Mouse (Mus musculus) cortical plate, adult 2 months (tissue): ENCODE measurements around the gene Mapk11. TPM values are rescaled to one million over a fixed set of nuclear protein-coding genes. Genes with fewer than 3 reads are reported as not detected.

Experiments
- H3K27ac ChIP-seq: fragments of 200-500 bp; 2 replicates; pipeline ENCODE4 v1.5.1; 2012; ENCODE audit warnings: low read length, control low read depth, inconsistent platforms; ENCODE audit not compliant: insufficient read depth
- H3K4me1 ChIP-seq: fragments of 200-500 bp; 2 replicates; pipeline ENCODE4 v1.6.1; 2011; ENCODE audit warnings: low read length; ENCODE audit not compliant: control insufficient read depth, insufficient read depth
- H3K4me3 ChIP-seq: fragments of 200-500 bp; 2 replicates; pipeline ENCODE4 v1.5.1; 2011; ENCODE audit warnings: mild to moderate bottlenecking, low read length, control low read depth; ENCODE audit not compliant: insufficient read depth
- CTCF ChIP-seq: fragments of 200-500 bp; IDR thresholded peaks from 2 replicates; pipeline ENCODE4 v1.5.1; 2011; ENCODE audit warnings: mild to moderate bottlenecking, control low read depth, low read length; ENCODE audit not compliant: insufficient read depth; ENCODE audit errors: extremely low read depth
- POLR2A ChIP-seq: fragments of 200-500 bp; IDR thresholded peaks from 2 replicates; pipeline ENCODE4 v1.6.1; 2011; ENCODE audit warnings: mild to moderate bottlenecking, low read length, control low read depth; ENCODE audit not compliant: insufficient read depth; ENCODE audit errors: extremely low read depth
- polyA plus RNA-seq: library from polyadenylated mRNA; depleted of rRNA; stranded (reverse); fragments of >200 nt; gene quantifications from 2 replicates; pipeline ENCODE4 v1.2.3, GENCODE M21; 2012

Gene Mapk11
- polyA plus RNA-seq, 1 experiment = 91.5 TPM

GRCm38 (mm10) chr15:89165478-89165877, 16.1 kb upstream of the Mapk11 start:
- no peak overlapping the region for H3K27ac ChIP-seq
- peaks cover 7% of the 10 kb centered on the region for H3K4me1 ChIP-seq
- no peak overlapping the region for H3K4me3 ChIP-seq
- TF ChIP-seq CTCF (no peak), POLR2A (no peak)

GRCm38 (mm10) chr15:89161397-89161796, 12.0 kb upstream of the Mapk11 start:
- Histone ChIP-seq H3K4me3 (no peak overlapping the region), H3K4me1 (no peaks in the 10 kb centered on the region)

GRCm38 (mm10) chr15:89158516-89158915, 9.1 kb upstream of the Mapk11 start:
- H3K4me1 ChIP-seq = no peaks in the 10 kb centered on the region
- TF ChIP-seq CTCF (no peak), POLR2A (no peak)
- no peak overlapping the region for H3K4me3 ChIP-seq
- H3K27ac ChIP-seq = no peak overlapping the region

More at GRCm38 (mm10) chr15:89161397-89161796, 12.0 kb upstream of the Mapk11 start:
- TF ChIP-seq POLR2A = no peak
- H3K27ac ChIP-seq = no peak overlapping the region

- Histone ChIP-seq H3K27ac (no peak overlapping the region), H3K4me1 (no peaks in the 10 kb centered on the region), H3K4me3 (no peak overlapping the region)
- no peak for TF ChIP-seq POLR2A
- peak; percentile 56 for TF ChIP-seq CTCF
Measured at GRCm38 (mm10) chr15:89157954-89158353, 8.5 kb upstream of the Mapk11 start.

- TF ChIP-seq CTCF = no peak
- TF ChIP-seq POLR2A = no peak
- no peak overlapping the region for H3K27ac ChIP-seq
- no peak overlapping the region for H3K4me3 ChIP-seq
- 0 out of 2 replicates have a peak, but pooled peaks cover 1% of the 10 kb centered on the region for H3K4me1 ChIP-seq
Measured at GRCm38 (mm10) chr15:89152312-89152711, 2.9 kb upstream of the Mapk11 start.

GRCm38 (mm10) chr15:89150041-89150390, 588 bp upstream of the Mapk11 start:
- Histone ChIP-seq H3K27ac (no peak overlapping the region), H3K4me1 (peaks cover 3% of the 10 kb centered on the region), H3K4me3 (peak overlapping the region; percentile 80; the same call in 1 of the 2 replicates)
- TF ChIP-seq POLR2A (no peak), CTCF (no peak)

- TF ChIP-seq CTCF = no peak
- no peak for TF ChIP-seq POLR2A
- peak overlapping the region; percentile 80 for H3K4me3 ChIP-seq
- H3K27ac ChIP-seq = peak overlapping the region; percentile 78; the same call in 1 of the 2 replicates
- peaks cover 3% of the 10 kb centered on the region for H3K4me1 ChIP-seq
Measured at GRCm38 (mm10) chr15:89148496-89149270, 745 bp downstream of the Mapk11 start.

- H3K4me3 ChIP-seq = peak overlapping the region; percentile 80
- TF ChIP-seq CTCF (no peak), POLR2A (no peak)
- H3K27ac ChIP-seq = no peak overlapping the region
- peaks cover 3% of the 10 kb centered on the region for H3K4me1 ChIP-seq
Measured at GRCm38 (mm10) chr15:89147895-89148294, 1.5 kb downstream of the Mapk11 start.

GRCm38 (mm10) chr15:89147456-89147855, 2.0 kb downstream of the Mapk11 start:
- H3K27ac ChIP-seq = no peak overlapping the region
- H3K4me3 ChIP-seq = peak overlapping the region; percentile 80
- no peak for TF ChIP-seq POLR2A
- TF ChIP-seq CTCF = no peak
- peaks cover 3% of the 10 kb centered on the region for H3K4me1 ChIP-seq

GRCm38 (mm10) chr15:89147024-89147423, 2.4 kb downstream of the Mapk11 start:
- Histone ChIP-seq H3K4me3 (peak overlapping the region; percentile 80), H3K27ac (no peak overlapping the region), H3K4me1 (peaks cover 3% of the 10 kb centered on the region)
- TF ChIP-seq POLR2A = no peak
- TF ChIP-seq CTCF = no peak

- Histone ChIP-seq H3K4me3 (peak overlapping the region; percentile 80), H3K27ac (no peak overlapping the region), H3K4me1 (peaks cover 3% of the 10 kb centered on the region)
- TF ChIP-seq CTCF (no peak), POLR2A (no peak)
Measured at GRCm38 (mm10) chr15:89146537-89146936, 2.9 kb downstream of the Mapk11 start.
